In the genomic region with DNA sequence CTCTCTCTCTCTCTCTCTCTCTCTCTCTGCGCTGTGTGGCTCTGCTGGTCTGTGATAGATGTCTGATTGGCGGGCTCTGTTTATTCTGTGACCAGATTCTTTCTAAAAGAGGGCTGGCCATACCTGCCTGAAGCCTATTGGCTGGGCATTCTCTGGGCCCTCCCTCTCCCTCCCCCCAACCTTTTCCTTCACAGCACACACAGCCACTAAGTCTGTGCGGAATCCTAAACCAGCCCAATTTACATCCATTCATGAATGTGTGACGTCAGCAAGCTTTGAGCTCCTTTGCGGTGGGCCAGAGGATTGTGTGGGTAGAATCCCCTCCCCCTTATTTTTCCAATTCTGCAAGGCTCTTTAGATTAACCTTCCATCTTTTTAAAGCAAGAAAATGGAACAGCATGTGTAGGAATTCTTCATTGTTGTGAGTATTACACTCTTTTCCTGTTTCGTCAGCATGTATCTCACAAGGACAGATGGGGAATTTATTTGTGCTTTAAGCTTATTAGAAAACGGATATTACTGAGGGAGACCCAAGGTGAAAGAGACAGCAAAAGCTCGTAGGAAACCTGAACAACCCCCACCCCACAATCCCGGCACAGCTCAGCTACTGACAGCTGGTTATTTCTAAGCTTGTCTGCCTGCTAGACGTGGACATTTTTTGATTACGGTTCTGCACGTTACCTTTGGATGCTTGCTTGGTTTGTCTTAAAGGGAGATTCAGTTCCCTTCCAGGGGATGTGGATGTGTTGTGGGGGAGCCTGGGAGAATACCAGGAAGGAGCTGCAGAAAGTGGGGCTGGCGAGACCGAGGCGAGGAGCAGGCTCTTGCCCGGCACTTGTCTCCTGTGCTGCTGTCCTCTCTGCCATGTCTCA, we compare ENCODE assay signal across 8 mouse cellular contexts. TPM values are rescaled to one million over a fixed set of nuclear protein-coding genes. Genes with fewer than 3 reads are reported as not detected.
A peak's percentile ranks its signal among the peaks of the same experiment; 100 is the strongest.
DNase-seq lines count a peak whose midpoint lies in the region; ATAC-seq and TF ChIP-seq lines count a peak whose summit lies in the region.

No protein-coding gene starts in this region.

- intact Hi-C loops in heart, adult 2 months (cut with DNase I), result no loop called here

- peaks cover 1% of the 10 kb centered on the region; the same call in 1 of the 2 replicates for H3K4me1 ChIP-seq in heart, adult 2 months (ENCODE audit: control insufficient read depth, insufficient read depth, low read length)
- 0 out of 2 replicates have a peak, but pooled peaks cover 3% of the 10 kb centered on the region for H3K4me1 ChIP-seq in limb, embryonic 13.5 days
- 0 out of 2 replicates have a peak, but pooled peaks cover 7% of the 10 kb centered on the region for H3K4me1 ChIP-seq in midbrain, postnatal 0 days (ENCODE audit: insufficient read depth, low read length)

- ATAC-seq in limb, embryonic 13.5 days (ENCODE audit: low FRiP score, low read depth), result peak; percentile 100
- peak; percentile 100 for ATAC-seq in midbrain, postnatal 0 days (ENCODE audit: low FRiP score)

- H3K27me3 ChIP-seq in heart, adult 2 months (ENCODE audit: control insufficient read depth, insufficient read depth, low read length), result no peaks in the 10 kb centered on the region
- no peaks in the 10 kb centered on the region for H3K27me3 ChIP-seq in limb, embryonic 13.5 days
- no peaks in the 10 kb centered on the region for H3K27me3 ChIP-seq in midbrain, postnatal 0 days (ENCODE audit: insufficient read depth, low read length)

- no peak overlapping the region for H3K27ac ChIP-seq in heart, adult 2 months
- peak overlapping the region; percentile 69 for H3K27ac ChIP-seq in limb, embryonic 13.5 days
- peak overlapping the region; percentile 91 for H3K27ac ChIP-seq in midbrain, postnatal 0 days (ENCODE audit: low read depth, low read length)

- H3K9ac ChIP-seq in heart, adult 2 months (ENCODE audit: low read depth, low read length), result peak overlapping the region; percentile 36
- peak overlapping the region; percentile 68 for H3K9ac ChIP-seq in limb, embryonic 13.5 days
- H3K9ac ChIP-seq in midbrain, postnatal 0 days (replicated peaks; ENCODE audit: low read length, poor library complexity, severe bottlenecking), result peak overlapping the region; percentile 70

- under 1% methylated on average over 16 of the region's 16 CpGs for WGBS in heart, adult 2 months
- WGBS in limb, embryonic 13.5 days, result under 1% methylated on average over 16 of the region's 16 CpGs
- 0% methylated on average over 16 of the region's 16 CpGs for WGBS in midbrain, postnatal 0 days

- no peak for TF ChIP-seq CTCF in heart, adult 2 months (IDR thresholded peaks at IDR 0.05)
- no peak for TF ChIP-seq CTCF in midbrain, postnatal 0 days (IDR thresholded peaks at IDR 0.05)

- no peaks in the 10 kb centered on the region for H3K79me2 ChIP-seq in heart, adult 2 months (replicated peaks; ENCODE audit: control insufficient read depth, insufficient read depth, low read length)

- H3K4me3 ChIP-seq in heart, adult 2 months, result peak overlapping the region; percentile 40
- peak overlapping the region; percentile 47 for H3K4me3 ChIP-seq in limb, embryonic 13.5 days
- peak overlapping the region; percentile 55 for H3K4me3 ChIP-seq in midbrain, postnatal 0 days (ENCODE audit: low read depth, low read length)

- peak; percentile 82 for DNase-seq in A20 (ENCODE audit: low read depth, low spot score)
- DNase-seq in adipocyte (ENCODE audit: low spot score), result peak; percentile 43
- DNase-seq in embryo, embryonic 10.5 days (ENCODE audit: low spot score), result peak; percentile 96
- peak; percentile 34 to 43 for DNase-seq in heart, adult 2 months
- peak; percentile 45 for DNase-seq in kidney, adult 18-20 months
- DNase-seq in midbrain, postnatal 0 days (ENCODE audit: low spot score), result peak; percentile 97
- DNase-seq in thymus, postnatal 14 days, result peak; percentile 63

- peak overlapping the region; percentile 79 for H3K4me2 ChIP-seq in limb, embryonic 13.5 days (replicated peaks)
- peak overlapping the region; percentile 56 for H3K4me2 ChIP-seq in midbrain, postnatal 0 days (ENCODE audit: low read depth, low read length, poor library complexity, severe bottlenecking)

- TF ChIP-seq POLR2A in heart, adult 2 months (IDR thresholded peaks at IDR 0.05; ENCODE audit: insufficient read depth, low read depth, low read length), result no peak

- no peaks in the 10 kb centered on the region for H3K9me3 ChIP-seq in limb, embryonic 13.5 days
- no peaks in the 10 kb centered on the region for H3K9me3 ChIP-seq in midbrain, postnatal 0 days (ENCODE audit: low read length)

- no peaks in the 10 kb centered on the region for H3K36me3 ChIP-seq in heart, adult 2 months (ENCODE audit: control insufficient read depth, insufficient read depth, low read length)
- H3K36me3 ChIP-seq in limb, embryonic 13.5 days, result no peaks in the 10 kb centered on the region
- H3K36me3 ChIP-seq in midbrain, postnatal 0 days (ENCODE audit: insufficient read depth, low read length), result no peaks in the 10 kb centered on the region

- no peak for TF ChIP-seq EP300 in heart, adult 2 months (IDR thresholded peaks at IDR 0.05; ENCODE audit: insufficient read depth, low read depth, low read length)

RNA-seq across cellular contexts. Expression of a gene that starts 51.9 kb away (rescaled TPM):
- total RNA-seq in heart, adult 2 months (2021), result under 1 TPM; 0.96 to 0.97 TPM
- polyA plus RNA-seq in heart, adult 2 months (2012; rRNA removed), result 0.62 and 1.1 TPM in 2 replicates
- polyA plus RNA-seq in limb, embryonic 13.5 days (2015; fragmentation: Nextera tagmentation; extraction: Ambion mirVana), result 0.87 and 1.0 TPM in 2 replicates
- 11.5 and 12.1 TPM in 2 replicates for total RNA-seq in midbrain, postnatal 0 days (2014; rRNA removed)
- polyA plus RNA-seq in midbrain, postnatal 0 days (2015; fragmentation: Nextera tagmentation; extraction: Ambion mirVana), result 3.4 and 4.0 TPM in 2 replicates

RNA-seq across cellular contexts. Expression of a gene that starts 58.4 kb away (rescaled TPM):
- 10 to 100 TPM; 13.6 to 16.9 TPM for total RNA-seq in heart, adult 2 months (2021)
- polyA plus RNA-seq in heart, adult 2 months (2012; rRNA removed), result 6.6 and 10.7 TPM in 2 replicates
- 2.6 and 2.9 TPM in 2 replicates for polyA plus RNA-seq in limb, embryonic 13.5 days (2015; fragmentation: Nextera tagmentation; extraction: Ambion mirVana)
- 2.1 and 3.3 TPM in 2 replicates for total RNA-seq in midbrain, postnatal 0 days (2014; rRNA removed)
- 1.7 and 2.3 TPM in 2 replicates for polyA plus RNA-seq in midbrain, postnatal 0 days (2015; fragmentation: Nextera tagmentation; extraction: Ambion mirVana)

Comparison
In these comparisons a context has a peak if more than half of its experiments do, and no peak if none do; other contexts are left out.
1. DNase-seq: peak in every context shown above with its lines; median percentile 97 in midbrain, postnatal 0 days; 96 in embryo, embryonic 10.5 days; 82 in A20; 63 in thymus, postnatal 14 days; 45 in kidney, adult 18-20 months; 43 in adipocyte; 38 in heart, adult 2 months.